Comparison of ENCODE assay signal across 12 mouse cellular contexts in genomic region chr3:131156377-131156776, GRCm38 (mm10). TPM values are rescaled to one million over a fixed set of nuclear protein-coding genes. Genes with fewer than 3 reads are reported as not detected.
DNase-seq lines count a peak whose midpoint lies in the region; ATAC-seq lines count a peak whose summit lies in the region.
"Had no signal": no experiment of that assay in that cellular context is flagged by ENCODE, and none has a peak within 500 bp of the region (broad histone marks: within the 10 kb centered on the region; RNA-seq: fewer than 3 reads in every experiment).

No protein-coding gene starts in this region.

- no peak for DNase-seq in kidney, adult 8-10 months
- peak; percentile 14 for DNase-seq in Muller cell, postnatal 12 days (ENCODE audit: inconsistent ontology term)
- peak; percentile 68 for DNase-seq in thymus, postnatal 0 days (ENCODE audit: low spot score)
- no peak for DNase-seq in gastrocnemius, postnatal 4 days (ENCODE audit: low spot score in 2 of 2)
- DNase-seq in right cerebral cortex, adult 18-20 months, result no peak
- DNase-seq: cerebellum, postnatal 14 days; lung, adult 2 months had no signal

- WGBS in kidney, embryonic 16.5 days, result 33% methylated on average over 11 of the region's 11 CpGs
- 39% methylated on average over 11 of the region's 11 CpGs for WGBS in hindbrain, embryonic 12.5 days

- 0 out of 2 replicates have a peak, but pooled peaks have one; percentile 37 for ATAC-seq in kidney, embryonic 16.5 days (ENCODE audit: low FRiP score, low TSS enrichment)
- peak; percentile 10 for ATAC-seq in inflammation-experienced regulatory T-cells, adult 6 months
- ATAC-seq in hindbrain, embryonic 12.5 days (ENCODE audit: low FRiP score), result no peak
- ATAC-seq: forebrain, embryonic 15.5 days had no signal

- no peaks in the 10 kb centered on the region for H3K36me3 ChIP-seq in kidney, embryonic 16.5 days (ENCODE audit: insufficient read depth, low read length)
- no peaks in the 10 kb centered on the region for H3K36me3 ChIP-seq in hindbrain, embryonic 12.5 days
- H3K36me3 ChIP-seq: forebrain, embryonic 15.5 days had no signal

- no peaks in the 10 kb centered on the region for H3K27me3 ChIP-seq in kidney, embryonic 16.5 days (ENCODE audit: insufficient read depth, low read length)
- H3K27me3 ChIP-seq in hindbrain, embryonic 12.5 days, result no peaks in the 10 kb centered on the region
- H3K27me3 ChIP-seq: forebrain, embryonic 15.5 days had no signal

- H3K4me3 ChIP-seq in kidney, embryonic 16.5 days (ENCODE audit: low read length), result no peak overlapping the region
- no peak overlapping the region for H3K4me3 ChIP-seq in hindbrain, embryonic 12.5 days
- H3K4me3 ChIP-seq: forebrain, embryonic 15.5 days had no signal

- H3K4me1 ChIP-seq in kidney, embryonic 16.5 days (ENCODE audit: insufficient read depth, low read length), result peaks cover 19% of the 10 kb centered on the region
- peaks cover 12% of the 10 kb centered on the region for H3K4me1 ChIP-seq in hindbrain, embryonic 12.5 days

- no peak overlapping the region for H3K4me2 ChIP-seq in kidney, embryonic 16.5 days (replicated peaks; ENCODE audit: low read depth, low read length)
- H3K4me2 ChIP-seq in hindbrain, embryonic 12.5 days (replicated peaks), result no peak overlapping the region
- H3K4me2 ChIP-seq: forebrain, embryonic 15.5 days had no signal

- H3K9ac ChIP-seq in kidney, embryonic 16.5 days (replicated peaks; ENCODE audit: low read length), result no peak overlapping the region
- no peak overlapping the region for H3K9ac ChIP-seq in hindbrain, embryonic 12.5 days
- H3K9ac ChIP-seq: forebrain, embryonic 15.5 days had no signal

- H3K9me3 ChIP-seq in kidney, embryonic 16.5 days (ENCODE audit: low read length), result no peaks in the 10 kb centered on the region
- H3K9me3 ChIP-seq in hindbrain, embryonic 12.5 days (replicated peaks), result no peaks in the 10 kb centered on the region
- H3K9me3 ChIP-seq: forebrain, embryonic 15.5 days had no signal

- no peak overlapping the region for H3K27ac ChIP-seq in kidney, embryonic 16.5 days (ENCODE audit: low read length)
- H3K27ac ChIP-seq in hindbrain, embryonic 12.5 days, result no peak overlapping the region
- H3K27ac ChIP-seq: forebrain, embryonic 15.5 days; kidney, postnatal 0 days had no signal

RNA-seq across cellular contexts. Expression of gene Lef1, which starts 46.1 kb away (rescaled TPM):
- polyA plus RNA-seq in kidney, embryonic 16.5 days (2015; fragmentation: Nextera tagmentation; extraction: Ambion mirVana), result 20.0 and 28.6 TPM in 2 replicates
- 100 to 1,000 TPM; 103 to 195 (median 174) TPM for polyA plus RNA-seq in inflammation-experienced regulatory T-cells, adult 6 months (2017; shearing (Covaris generic))
- polyA plus RNA-seq in thymus, postnatal 0 days (2015; fragmentation: Nextera tagmentation; extraction: Ambion mirVana), result 284 and 306 TPM in 2 replicates
- total RNA-seq in gastrocnemius, postnatal 4 days (2021), result 1 to 10 TPM; 1.1 to 2.0 TPM
- polyA plus RNA-seq in hindbrain, embryonic 12.5 days (2016; fragmentation: Nextera tagmentation; extraction: Ambion mirVana), result 31.9 and 33.6 TPM in 2 replicates

Comparison
In these comparisons a context has a peak if more than half of its experiments do, and no peak if none do; other contexts are left out.
1. DNase-seq: peak in Muller cell, postnatal 12 days (single experiment) and thymus, postnatal 0 days (single experiment); none in kidney, adult 8-10 months (0 of 2), gastrocnemius, postnatal 4 days (0 of 2) and right cerebral cortex, adult 18-20 months (single experiment).